Mouse (Mus musculus): ENCODE data around the gene Olfr330.
"Not testable (repeated sequence)": the region's sequence is repeated elsewhere in the genome, so short reads cannot be mapped to it uniquely, and the experiment has no call there.

Olfr330 gene

GRCm38 (mm10) chr11:58534736-58535135 lies at the start of gene Olfr330:
TSS of gene Olfr330 (minus strand) at chr11:58534836.
- not testable (repeated sequence) for DNase-seq (ENCODE audit: low spot score in 2 of 2)

- DNase-seq (ENCODE audit: low spot score in 2 of 2): no peak
Measured at GRCm38 (mm10) chr11:58578636-58579035, 44.0 kb upstream of the Olfr330 start.

DNA sequence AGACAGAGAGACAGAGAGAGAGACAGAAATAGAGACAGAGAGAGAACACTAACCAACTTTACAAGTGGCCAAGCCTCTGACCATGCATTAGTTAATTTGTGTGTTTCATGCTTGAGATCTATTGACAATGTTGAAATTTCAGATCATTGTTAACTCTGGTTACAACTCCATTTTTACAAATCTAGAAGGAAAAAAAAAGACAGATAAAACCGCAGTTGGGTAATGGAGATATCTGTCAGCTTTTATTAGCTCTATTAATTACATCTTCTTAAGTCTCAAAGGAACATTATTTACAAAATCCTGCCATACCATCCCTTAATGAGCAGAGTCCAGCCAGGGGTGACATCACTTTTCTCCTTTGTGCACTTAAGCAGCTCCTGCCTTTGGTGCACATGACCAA lies 42.8 kb upstream of the Olfr330 start, which contains the start of gene Olfr325:
Olfr325 (plus strand) TSS at position 301 of the 400 bp plus-strand sequence.
- no peak for DNase-seq (ENCODE audit: low spot score in 2 of 2)

DNA sequence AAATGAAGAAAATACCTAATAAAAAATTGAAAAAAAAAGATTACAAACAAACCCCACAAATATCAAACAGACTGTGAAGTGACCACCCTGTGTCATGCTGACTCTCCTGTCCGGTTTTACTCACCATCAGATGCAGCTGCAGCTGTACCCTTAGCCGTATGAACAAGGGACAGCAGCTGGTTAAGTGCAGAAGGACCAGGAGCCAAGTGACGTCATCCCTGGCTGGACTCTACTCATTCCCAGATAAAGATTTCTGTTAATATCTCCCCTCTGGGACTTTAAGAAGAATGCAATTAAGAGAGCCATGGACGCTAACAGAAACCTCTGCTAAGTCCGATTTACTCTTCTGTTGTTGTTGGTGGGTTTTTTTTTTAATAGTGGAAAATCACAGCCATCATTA lies 35.8 kb upstream of the Olfr330 start, which contains the start of gene Olfr224:
Olfr224 (minus strand) TSS at position 149 of the 400 bp plus-strand sequence.
- no peak for DNase-seq (ENCODE audit: low spot score in 2 of 2)

GRCm38 (mm10) chr11:58555536-58555935 lies 20.9 kb upstream of the Olfr330 start, which contains the start of gene Olfr328:
TSS of gene Olfr328 (minus strand) at chr11:58555636.
- no peak for DNase-seq (ENCODE audit: low spot score in 2 of 2)

DNA sequence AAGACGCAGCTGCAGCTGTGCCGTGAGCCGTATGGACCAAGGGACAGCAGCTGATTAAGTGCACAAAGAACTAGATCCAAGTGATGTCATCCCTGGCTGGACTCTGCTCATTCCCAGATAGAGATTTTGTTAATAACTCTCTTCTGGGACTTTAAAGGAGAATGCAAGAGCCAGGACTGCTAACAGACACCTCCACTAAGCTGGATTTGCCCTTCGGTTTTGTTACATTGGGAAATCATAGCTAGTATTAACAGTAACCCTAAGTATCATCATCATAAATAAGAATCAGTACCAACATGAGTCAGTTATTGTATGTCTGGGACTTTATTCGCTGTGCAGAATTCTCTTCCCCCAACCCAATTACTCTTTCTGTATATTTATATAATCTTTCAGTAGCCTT lies 11.7 kb upstream of the Olfr330 start, which contains the start of gene Olfr329-ps:
Olfr329-ps (minus strand) TSS at position 101 of the 400 bp plus-strand sequence.
- no peak for DNase-seq (ENCODE audit: low spot score in 2 of 2)

DNA sequence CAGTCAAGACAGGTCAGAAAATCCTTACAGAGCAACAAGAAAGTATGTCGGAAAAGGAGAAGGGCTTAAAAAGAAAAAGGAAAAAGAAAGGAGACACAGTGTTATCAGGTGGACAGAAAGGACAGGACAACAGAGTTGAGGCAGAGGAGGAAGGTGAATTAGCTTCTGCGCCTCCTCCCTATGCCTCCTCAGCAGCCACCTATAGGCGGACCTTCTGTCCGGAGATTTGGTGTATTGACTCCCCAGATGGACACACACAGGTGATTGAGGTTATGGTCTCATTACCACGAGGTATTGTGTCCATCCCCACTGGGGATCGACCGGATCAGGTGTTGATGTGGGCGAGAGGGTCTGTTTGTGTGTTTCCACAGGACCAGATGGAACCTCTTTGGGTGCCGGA lies 14.9 kb downstream of the Olfr330 start:
- DNase-seq (ENCODE audit: low spot score in 2 of 2): peak in 1 of 2 experiments; percentile 5

GRCm38 (mm10) chr11:58518916-58519315 lies 15.7 kb downstream of the Olfr330 start:
- peak; percentile 14 to 48 for DNase-seq (ENCODE audit: low spot score in 2 of 2)

DNA sequence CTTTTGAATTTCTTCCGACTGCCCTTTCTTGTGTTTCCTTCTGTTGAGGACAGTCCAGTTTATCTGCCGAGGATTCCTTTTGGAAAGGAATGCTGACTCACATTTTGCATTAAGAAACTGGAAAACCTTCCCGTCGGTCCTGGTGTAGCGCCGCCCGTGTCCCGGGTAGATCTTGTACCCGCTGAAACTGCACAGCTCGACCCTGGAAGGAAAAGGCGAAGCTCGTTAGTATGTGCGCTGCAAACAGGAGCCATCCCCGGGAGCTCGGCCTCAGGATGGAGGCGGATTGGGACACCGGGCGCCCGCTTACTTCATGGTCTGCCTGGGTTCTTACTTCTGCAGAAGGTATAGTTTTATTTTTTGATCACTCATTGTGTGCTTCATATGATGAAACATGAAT lies 25.6 kb downstream of the Olfr330 start:
- not testable (repeated sequence) for DNase-seq (ENCODE audit: low spot score in 2 of 2)

DNA sequence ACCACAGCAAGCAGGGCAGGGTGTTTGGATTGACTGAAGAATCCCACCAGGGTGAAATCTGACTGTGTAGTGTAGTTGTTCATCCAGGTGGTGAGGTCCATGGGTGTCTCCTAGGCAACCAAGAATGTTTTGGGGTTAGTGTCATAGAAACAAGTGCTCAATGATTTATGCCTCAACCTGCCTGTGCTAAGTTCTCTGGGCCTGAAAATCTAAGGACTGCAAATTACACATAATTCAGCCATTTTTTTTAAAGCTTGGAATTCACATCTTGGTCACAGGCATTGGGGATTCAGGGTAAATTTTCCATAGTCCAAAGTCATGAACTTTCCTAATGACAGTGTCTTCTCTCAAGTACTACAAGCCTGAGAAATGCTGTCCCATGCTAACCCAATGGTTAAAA lies 32.2 kb downstream of the Olfr330 start, which contains the start of gene Olfr331:
Olfr331 (minus strand) TSS at position 101 of the 400 bp plus-strand sequence.
- not testable (repeated sequence) for DNase-seq (ENCODE audit: low spot score in 2 of 2)

DNA sequence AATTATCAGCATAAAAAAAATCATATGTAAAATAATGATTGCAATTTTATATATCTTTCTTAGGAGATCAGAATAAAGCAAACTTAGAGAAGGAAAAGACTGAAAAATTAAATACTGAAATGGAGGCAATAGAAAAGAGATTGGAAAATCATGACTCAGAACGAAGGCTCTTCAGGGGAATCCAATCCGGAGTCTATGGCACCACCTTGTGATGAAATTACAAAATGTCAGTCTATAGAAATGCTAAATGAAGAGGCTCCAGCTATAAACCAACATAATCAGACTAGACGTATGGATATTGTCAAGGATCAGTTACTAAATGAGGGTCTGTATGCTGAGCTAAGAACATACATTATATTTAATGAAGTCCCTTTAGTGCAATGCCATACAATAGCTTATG lies 35.3 kb downstream of the Olfr330 start:
- DNase-seq (ENCODE audit: low spot score in 2 of 2): no peak

DNA sequence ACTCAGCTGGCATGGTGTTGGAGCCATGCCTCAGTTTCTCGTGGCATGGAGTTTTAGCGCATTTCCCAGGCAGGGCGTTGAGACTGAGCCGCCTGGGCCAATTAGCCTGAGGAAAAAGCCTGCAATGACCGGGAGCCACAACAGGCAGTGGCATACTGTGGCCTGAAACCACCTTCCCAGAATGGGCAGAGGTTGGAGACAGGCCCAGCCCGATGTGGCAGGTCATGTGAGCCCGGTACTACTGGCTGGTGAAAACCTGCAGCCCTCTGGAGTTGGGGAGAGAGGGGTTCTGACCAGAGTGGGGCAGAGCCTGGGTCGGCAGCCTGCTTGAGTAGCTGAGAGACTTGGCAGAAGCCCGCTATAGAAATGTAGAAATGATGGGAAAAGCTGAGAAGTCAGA lies 35.9 kb downstream of the Olfr330 start:
- no peak for DNase-seq (ENCODE audit: low spot score in 2 of 2)

DNA sequence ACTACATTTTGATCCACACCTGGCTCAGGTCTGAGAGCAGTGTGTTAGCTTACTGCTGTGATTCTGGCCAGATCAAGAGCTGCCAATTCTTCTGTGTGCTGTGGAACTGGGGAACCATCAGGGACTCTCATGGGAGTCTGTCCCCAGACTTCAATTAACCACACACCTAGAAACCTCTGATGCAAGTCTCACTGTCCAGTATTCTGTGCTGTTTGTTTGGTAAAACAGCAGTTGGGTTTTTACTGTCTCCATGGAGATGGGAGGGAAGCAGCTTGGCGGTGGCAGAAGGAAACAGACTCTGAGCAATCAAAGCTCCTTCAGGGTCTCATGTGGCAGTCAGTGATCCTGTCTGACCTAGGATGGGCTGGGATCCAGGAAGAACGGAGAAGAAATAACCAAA lies 42.2 kb downstream of the Olfr330 start, which contains the start of gene Olfr332:
Olfr332 (minus strand) TSS at position 101 of the 400 bp plus-strand sequence.
- no peak for DNase-seq (ENCODE audit: low spot score in 2 of 2)

Data from natural killer cell, adult 2 months (primary cell).